Mouse (Mus musculus) brain, adult 2 months (tissue): ENCODE measurements at regions not wholly inside any gene's neighbourhood (a gene's known extent, or its start where the extent isn't known, plus 50 kb on each side); places are given as distances from the start of the nearest gene placed in this dataset.

ENCODE experiments used
- DNase-seq: peaks from one replicate; pipeline ENCODE4 v3.0.0; 2011; ENCODE audit warnings: low read depth, low spot score

GRCm38 (mm10) chr5:41476001-41476400 lies 232.0 kb downstream of the Rab28 start:
- peak; percentile 9 for DNase-seq

GRCm38 (mm10) chr5:41445512-41446005 lies 262.4 kb downstream of the Rab28 start:
- peak; percentile 50 for DNase-seq

DNA sequence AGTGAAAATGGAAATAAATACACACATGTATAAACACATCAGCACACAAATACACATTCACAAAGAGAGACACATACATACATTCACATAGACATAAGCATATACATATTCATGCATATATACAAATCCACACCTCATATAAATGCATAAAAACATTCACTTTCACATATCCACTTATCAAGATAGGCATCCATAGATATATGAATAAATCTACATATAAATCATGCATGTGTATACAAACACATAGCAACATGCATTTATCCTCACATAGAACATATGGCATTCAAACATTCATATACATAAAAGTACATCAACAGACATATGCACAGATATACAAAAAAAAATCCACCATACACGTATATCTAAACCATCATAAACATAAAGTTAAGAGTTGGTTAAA lies 266.9 kb downstream of the Rab28 start:
- DNase-seq: no peak

GRCm38 (mm10) chr5:41419121-41419874 lies 288.7 kb downstream of the Rab28 start:
- DNase-seq: no peak

DNA sequence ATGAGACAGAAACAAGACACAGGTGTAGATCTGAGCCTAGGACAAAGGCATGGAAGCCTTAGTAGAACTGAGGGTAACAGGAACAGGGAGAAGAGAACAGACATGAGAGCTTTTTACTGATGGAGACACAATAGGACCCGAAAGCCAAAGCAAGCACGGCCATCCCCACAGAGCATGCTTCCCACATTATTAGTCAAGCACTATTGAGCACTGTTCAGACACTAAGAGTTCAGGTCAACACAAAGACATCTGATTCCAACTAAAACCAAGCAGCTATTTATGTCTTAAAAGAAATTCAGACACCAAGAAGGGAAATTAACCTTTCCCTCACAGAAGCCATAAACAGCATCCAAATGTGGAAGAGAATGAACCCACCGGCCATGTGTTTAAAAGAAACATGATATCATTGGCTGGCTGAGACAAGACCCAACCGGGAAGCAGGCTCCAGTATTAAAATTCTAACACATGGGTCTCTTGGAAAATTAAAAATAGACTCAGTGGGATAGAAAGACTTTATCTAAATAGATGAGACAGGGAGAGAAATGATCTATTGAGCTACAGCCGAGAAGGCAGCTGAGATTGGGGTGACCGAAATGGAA lies 298.8 kb downstream of the Rab28 start:
- DNase-seq: no peak

GRCm38 (mm10) chr5:41392802-41393234 lies 315.1 kb downstream of the Rab28 start:
- DNase-seq: no peak

DNA sequence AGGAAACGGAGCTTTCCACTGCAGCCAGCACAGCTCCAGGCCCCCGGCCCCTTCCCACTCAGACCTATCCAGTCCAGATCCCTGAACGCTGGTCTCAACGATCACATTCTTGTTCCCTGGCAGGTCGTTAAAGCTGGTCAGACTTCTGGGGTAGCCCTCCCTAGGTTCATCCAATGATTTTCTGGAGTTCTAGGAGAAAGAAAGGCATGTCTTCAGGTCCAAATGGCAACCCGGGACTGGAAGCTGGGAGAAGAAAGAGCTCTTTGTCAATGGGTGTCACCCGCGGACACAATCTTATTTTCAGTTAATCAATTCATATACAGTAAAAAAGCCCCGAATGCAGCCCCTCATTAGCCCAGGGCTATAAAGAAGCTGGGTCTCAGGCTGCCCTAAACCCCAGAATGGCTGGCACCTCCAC lies 315.8 kb downstream of the Rab28 start:
- DNase-seq: no peak

GRCm38 (mm10) chr5:41373409-41373808 lies 334.5 kb downstream of the Rab28 start:
- DNase-seq: peak; percentile 17

DNA sequence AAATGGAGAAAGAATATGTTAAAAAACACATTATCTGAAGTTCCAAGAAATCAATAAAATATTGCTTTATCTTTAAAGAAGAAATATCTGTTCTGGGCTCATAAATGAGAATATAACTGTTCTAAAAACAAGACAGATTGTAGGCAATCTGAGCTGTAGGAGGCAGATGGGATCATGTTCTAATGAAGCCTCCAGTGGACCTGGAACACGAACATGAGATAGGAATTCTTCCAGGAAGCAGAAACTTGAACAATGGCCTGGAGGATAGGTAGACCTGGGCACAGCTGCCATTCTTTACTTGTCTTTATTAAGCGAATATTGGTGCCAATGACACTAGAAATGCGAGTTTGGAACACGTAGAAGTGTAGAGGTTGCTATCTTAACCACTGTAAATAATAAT lies 336.5 kb downstream of the Rab28 start:
- peak; percentile 58 for DNase-seq

DNA sequence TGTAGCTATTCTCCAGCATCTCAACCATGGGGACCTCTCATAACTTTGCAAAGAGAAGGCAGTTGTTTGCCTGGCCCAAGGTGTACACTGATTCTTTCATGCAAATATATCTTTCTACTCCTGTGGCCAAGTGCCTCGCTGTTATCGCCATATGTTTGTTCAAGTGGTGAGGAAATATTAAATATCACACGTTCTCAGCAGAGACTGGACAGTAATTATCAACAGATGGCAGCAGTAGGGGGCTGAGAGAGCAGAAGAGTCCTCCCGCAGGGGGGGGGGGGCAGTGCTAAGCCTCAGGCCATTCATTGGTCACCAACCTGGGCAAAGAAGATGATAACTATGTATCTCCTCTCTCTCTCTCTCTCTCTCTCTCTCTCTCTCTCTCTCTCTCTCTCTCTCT lies 337.6 kb downstream of the Rab28 start:
- peak; percentile 96 for DNase-seq

DNA sequence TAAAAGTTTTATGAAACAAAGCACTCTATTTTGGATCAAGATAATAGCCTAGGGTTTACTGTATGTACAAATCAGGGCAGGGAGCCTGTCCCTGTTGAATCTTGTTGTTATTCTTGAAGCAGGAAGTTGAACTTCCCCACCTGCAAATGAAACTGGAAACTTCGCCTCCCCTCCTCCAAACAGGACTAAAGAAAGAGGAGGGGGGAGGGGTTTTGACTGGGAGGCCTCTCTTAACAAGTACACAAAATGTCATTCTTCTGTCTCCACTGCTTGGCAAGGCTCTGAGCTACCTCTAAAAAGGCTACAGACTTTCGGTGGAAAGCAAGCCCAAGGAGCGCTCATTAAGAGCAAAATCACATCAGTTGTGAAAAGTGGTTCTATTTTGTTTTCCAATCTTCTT lies 338.1 kb downstream of the Rab28 start:
- no peak for DNase-seq

DNA sequence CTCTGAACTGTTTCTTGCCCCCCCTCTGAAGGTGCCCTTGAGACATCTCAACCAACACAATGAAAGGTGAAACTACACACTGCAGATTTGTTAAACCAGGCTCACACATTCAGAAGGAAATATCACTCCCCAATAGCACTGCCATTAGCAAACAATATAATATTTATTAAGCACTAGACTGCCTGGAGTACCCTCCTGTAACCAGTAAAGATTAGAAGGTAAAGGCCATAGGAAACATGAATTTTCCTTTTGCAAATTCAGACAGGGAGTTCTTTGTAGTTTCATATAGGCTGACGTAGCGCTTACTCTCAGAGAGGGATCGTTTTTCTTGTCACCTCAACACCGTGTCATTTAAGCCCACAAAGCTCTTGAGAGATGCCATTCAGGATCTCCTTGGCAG lies 342.1 kb downstream of the Rab28 start:
- DNase-seq: no peak

GRCm38 (mm10) chr5:41348410-41348821 lies 359.5 kb downstream of the Rab28 start:
- peak; percentile 85 for DNase-seq

- DNase-seq: peak; percentile 21
Measured at GRCm38 (mm10) chr5:41347416-41347815, 360.5 kb downstream of the Rab28 start.

DNA sequence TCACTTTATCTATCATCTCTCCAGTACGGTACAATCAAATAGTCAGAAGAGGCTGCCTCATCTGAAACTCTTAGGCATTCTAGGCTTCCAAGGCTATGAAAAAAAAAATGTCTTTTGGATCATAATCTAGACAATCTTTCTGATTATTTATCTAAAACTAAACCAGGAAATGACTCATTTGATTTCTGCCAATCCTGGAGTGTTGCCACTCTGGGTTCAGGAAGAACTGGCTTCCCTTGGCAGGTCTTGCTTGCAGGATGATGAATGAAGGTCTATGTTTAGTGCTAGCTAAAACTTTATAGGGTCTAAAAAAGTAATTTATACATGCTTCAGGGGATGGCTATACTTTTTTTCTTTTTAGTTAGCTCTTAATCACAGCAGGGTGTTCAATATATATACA lies 367.4 kb downstream of the Rab28 start:
- peak; percentile 4 for DNase-seq

- no peak for DNase-seq
Measured at GRCm38 (mm10) chr5:41296440-41296839, 411.5 kb downstream of the Rab28 start.

GRCm38 (mm10) chr5:41266731-41267130 lies 441.2 kb downstream of the Rab28 start:
- peak; percentile 51 for DNase-seq

DNA sequence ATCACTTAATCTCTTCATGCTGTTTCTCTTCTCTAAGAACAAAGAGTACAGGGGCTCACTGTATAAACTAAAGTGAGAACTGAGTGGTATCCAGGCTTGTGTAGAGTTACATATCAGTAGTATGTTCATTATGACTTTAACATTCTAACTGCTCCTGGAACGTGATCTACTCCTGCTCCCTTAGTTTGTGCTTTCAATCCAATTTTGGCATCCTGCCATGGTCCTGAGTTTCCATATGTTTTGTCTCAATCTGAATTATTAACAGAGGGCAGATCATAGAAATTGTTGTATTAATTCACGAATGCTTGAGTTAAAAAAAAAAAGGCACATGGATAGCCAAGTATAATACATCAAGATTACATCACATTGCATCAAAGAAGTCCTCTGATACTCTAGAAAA lies 441.6 kb downstream of the Rab28 start:
- no peak for DNase-seq

DNA sequence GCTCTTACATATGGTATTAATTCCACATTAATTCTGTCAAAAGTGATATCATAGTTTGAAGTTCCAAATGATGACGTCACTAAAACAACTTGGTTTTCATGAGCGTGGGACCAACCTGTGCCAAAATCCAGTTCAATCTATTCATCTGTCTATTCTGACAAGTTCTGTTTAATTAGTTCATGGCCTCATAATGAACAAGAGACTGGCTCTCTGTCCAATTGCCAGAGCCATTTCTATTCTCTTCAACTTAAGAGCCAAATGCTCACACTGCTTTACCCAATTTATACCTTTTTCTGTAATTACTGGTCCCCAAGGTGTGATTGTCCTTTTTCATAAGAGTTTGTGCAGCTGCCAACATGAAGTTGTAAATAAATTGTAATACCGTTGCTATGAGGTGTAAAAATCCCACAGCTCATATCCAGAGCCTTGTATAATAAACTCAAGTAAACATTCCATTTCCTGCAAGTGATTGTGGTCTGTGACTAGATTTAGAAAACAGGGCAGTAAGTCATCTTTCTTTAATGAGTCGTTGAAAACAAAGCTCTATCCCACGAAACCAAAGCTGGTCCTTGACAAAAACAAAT lies 446.2 kb downstream of the Rab28 start:
- no peak for DNase-seq
